Mouse (Mus musculus): ENCODE measurements at regions not wholly inside any gene's neighbourhood (a gene's known extent, or its start where the extent isn't known, plus 50 kb on each side); places are given as distances from the start of the nearest gene placed in this dataset.
A peak's percentile ranks its signal among the peaks of the same experiment; 100 is the strongest.

DNA sequence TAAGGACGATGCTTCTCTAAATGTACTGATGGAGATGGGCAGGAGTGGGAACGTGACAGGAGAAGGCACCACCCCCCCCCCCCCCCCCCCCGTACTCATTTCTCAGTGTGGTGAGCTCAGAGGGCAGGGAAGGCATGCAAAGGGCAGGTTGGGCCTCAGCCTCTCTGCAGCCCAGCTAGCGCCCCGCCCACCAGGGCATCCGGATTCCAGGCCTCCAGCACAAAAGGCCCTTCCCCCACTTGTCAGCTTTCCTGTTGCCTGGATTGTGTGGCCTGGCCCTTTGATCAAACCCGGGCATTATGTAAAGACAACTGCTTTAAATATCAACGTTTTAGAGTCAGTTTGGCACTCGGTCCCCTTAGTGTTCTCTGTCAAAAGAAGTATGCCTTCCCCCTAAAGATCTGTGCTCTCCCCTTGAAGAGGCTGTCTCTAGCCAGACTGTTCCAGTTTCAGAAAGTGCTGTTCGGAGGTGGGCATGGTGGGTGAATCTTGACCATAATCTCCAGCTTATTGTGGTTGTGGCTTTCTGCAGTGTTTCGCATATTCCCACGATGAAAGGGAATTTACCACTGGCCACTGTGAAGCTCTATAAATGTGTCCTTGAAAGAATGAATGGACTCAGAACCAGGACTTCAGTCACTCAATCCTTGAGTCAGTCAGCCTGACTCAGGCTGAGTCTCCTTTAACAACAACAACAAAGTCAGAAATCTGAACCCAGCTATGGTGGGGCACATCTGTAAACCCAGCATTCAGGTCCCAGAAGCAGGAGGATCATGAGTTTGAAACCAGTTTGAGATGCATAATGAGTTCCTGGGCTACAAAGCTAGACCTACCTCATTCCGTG is 192.4 kb upstream of the Klf3 start:
- no peak for DNase-seq

DNA sequence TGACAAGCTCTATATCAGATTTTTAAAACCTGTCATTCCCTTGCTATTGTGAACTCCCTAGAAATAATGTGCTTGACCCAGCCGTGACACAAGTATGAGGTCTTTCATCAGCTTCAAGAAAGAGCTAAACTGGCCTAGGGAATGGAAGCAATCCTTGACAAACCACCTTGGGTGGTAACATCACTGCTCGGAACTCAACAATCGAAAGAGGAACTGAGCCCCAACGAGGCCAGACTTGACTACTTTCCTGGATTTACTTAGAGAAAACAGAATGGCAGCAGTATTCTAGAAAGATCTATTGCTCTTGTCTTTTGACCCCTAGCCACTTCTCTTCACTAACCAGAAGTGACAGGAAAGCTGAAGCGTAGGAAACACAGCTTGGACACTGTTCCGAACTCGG is 191.2 kb upstream of the Klf3 start:
- no peak for DNase-seq

DNA sequence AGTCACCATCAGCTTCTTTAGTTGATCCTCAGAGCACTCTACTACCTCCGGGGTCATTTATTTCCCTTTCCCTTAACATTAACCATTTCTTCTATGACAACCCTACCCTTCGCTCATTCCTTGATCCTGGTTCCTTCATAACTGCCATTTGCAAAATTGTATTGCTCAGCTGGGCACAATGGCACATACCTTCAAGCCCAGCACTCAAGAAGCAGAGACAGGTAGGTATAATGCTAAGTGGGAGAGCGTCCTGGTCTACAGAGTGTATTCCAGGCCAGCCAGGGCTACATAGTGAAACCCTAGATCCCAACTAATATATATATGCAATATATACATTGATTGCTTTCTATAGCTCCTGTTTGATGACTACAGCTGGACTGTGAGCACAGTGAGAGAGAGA is 189.5 kb upstream of the Klf3 start:
- DNase-seq, result no peak

DNA sequence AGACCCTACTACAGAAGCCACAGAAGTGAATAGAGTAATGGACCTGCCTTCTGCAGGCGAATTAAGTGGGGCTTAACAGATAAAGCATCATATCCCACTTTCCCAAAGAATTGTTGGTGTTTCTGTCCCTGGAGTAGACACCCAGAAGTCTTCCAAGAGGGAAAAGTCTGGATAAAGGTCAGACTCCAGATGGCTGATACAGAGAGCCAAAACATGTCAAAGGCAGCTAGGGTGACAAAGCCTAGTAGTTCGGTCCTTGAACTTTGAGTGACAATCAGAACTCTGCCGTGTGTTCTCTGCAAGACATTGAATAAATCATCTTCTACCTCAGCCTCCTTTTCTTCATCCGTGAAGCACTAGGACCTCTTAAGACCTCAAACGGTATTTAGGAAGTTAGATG is 185.1 kb upstream of the Klf3 start:
- DNase-seq, result no peak

DNA sequence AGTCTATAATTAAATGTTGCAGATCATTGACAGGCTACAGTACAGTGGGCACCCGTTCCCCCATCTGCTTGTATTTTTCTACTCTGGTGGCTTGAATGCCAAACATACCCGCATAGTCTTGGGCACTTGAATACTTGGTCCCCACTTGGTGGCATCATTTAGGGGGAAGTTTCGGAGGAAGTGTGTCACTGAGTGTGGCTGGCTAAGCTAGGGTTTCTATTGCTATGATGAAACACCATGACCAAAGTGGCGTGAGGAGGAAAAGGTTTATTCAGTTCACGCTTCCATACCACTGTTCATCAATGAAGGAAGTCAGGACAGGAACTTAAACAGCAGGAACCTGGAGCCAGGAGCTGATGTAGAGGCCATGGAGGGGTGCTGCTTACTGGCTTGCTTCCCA is 183.4 kb upstream of the Klf3 start:
- DNase-seq, result no peak

DNA sequence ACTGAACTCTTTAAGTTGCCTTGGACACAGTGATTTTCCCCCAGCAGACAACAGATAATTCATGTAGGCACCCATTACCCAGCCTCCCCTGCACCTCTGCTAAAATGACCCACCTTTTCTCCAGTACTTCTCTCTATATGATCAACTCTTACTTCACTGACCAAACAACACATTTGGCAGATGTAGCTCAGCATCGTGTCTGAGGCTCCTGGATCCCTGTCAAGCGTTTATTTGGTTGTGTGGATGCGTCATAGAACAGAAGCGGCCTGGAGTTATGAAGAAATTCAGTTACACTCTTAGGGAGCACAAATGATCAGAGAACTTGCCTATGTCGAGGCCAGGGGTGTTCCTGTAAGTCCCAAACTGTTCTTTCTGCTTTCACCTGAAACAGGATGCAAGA is 182.5 kb upstream of the Klf3 start:
- DNase-seq, result no peak

DNA sequence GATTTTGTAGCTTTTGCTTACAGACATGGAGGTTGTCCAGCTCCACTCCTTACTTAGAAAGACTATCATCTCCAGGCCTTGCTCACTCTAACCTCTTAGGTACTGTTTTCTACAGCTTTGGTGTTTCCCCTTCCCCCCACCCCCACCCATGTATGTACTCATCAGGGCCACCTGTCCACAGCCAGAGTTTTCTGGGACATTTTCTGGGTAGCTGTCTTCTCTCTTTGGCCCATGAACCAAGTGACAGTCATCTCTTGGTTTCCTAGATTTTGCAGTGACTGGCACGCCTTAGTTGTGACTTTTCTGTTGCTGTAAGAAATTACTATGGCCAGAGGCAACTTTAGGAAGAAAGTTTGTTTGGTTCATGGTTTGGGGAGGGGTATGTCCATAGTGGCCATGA is 181.8 kb upstream of the Klf3 start:
- DNase-seq, result no peak

DNA sequence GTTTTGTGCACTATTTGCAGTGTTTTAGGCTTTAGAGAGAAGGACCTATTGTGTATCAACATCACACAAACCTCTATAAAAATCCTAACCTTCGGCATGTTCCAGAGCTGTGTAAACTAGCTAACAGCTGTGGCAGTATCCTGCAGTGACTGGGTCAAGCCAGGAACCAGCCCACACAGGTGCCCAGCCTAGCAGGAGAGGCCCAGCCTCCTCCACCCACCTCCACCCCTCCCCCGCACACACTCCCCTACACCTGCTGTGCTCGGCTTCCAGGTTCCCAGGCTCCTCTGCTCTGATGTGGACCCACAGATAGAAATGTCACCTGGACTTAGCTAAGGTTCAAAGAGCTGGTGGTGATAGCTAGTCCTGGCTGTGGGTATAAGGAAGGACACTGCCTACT is 179.5 kb upstream of the Klf3 start:
- DNase-seq, result no peak

DNA sequence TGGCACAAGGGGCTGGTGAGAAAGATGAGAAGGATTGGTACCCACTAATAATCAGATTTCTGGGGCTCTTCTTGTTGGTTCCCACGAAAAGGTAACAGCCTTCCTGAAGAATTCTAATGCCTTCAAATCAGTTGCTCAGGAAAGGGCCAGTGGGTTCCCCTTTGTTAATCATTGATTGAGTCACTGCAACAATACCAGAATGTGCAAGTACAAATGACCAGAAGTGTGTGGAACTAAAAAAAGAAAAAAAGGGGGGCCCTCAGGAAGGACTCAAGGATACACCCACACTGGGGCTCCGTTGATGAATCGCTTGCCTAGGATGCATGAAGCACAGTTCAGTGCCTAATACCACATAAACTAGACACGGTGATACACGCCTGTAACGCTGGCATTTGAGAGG is 179.0 kb upstream of the Klf3 start:
- DNase-seq, result no peak

DNA sequence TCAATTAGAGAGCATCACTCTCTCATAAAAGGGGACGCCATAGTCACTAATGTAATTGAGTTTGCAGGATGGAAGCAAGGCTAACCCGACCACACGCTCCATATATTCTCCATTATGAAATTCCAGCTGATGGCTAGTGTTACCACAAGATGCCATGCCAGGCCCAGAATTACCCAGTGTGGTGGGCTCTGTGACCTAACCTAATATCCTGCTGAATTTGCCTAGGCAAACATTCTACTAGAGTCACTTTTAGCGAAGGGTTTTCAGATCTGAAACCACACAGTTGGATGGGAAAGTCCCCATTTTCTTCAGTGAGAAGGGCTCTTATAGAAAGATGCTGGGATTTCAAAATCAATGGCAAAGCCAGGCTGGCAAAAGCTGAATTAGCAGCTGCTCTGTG is 177.8 kb upstream of the Klf3 start:
- no peak for DNase-seq

DNA sequence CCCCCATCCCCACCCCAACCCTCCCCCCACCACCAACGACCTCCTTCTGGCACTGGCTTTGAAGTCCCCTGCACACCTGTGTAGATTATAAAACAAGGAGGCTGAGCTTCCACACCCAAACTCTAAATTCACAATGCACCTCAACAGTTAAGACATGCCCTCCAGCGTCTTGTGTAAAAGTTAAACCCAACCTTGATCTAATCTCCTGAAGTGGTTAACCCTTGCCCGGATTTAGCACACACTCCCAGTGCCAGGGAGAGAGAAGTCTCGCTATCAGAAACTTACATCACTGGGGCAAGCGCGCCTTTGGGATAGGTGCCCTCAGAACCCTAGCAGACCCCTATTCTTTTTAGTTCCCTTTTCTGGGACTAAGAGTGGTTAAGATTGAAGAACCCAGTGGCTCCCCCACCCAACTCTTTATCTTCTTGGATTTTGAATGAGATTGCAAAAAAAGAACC is 177.3 kb upstream of the Klf3 start:
- no peak for DNase-seq

DNA sequence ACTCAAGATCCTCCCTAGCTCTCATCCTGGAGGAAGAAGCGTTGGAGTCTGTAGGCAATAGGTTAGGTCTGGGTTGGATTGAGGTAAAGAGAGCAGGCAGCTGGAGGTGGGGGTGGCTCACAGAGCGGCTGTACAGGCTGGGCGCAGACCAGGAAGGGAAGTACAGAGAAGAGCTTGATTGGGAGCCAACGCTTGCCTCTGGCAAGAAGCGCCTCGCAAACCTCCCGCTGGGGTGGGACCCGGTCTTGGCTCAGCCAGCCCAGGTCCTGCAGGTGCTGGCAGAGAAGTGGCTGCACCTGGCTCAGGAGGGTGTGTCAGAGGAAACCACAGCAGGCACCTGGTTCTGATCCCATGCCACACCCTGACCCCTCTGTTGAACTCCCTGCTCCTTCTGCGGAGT is 176.8 kb upstream of the Klf3 start:
- no peak for DNase-seq

DNA sequence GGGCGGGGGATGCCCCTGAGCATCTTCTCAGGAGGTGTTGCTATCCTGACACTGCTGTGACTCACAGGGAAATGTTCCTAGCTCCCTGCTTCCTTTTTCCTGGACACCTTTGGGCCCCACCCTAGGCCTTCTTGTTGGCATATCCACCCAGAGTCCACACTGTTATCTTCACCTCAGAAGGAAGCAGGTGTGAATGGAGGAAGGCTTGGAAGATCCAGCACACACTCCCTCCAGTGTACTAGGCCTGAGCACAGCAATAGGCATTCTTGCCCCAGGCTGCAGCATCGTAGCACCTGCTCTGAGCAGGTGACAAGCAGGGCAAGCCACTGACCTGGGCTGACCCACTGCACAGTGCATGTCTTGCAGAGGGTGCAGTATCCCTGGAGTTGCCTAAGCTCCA is 172.6 kb upstream of the Klf3 start:
- DNase-seq, result no peak

DNA sequence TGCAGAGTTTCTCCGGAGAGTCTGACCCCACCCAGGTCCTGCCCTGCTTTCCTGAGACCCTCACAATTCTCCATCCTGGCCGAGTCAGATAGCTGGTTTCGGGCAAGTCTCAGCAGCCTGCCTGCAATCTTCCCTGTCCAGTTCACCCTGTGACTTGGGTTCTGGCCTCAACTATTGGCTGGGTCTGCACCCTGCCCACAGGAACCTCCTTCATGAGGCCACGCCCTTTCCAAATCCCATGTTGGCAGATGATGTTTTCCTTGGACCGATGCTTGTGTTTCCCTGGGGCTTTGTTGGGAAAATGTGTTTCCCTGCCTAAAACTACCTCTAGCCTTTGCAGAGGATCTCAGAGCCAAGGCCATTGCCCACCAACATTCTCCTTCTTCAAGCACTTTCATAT is 171.0 kb upstream of the Klf3 start:
- DNase-seq, result no peak

DNA sequence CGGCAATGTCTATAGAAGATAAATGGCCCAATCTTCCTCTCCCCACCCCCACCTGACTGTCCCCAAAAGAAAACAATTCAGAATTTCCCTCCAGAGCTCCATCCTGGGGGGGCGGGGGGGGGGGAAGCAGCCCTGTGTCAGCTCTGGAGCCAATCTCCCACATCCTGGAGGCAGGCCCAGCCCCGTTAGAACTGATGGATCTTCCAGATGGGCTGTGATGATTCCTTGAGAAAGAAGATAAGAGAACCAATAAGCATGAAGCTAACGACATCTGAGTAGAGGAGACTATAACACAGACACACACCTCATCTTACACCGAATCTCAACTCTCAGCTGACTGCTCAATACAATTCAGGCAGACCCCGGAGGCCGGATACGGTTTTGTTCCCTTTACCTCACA is 169.2 kb upstream of the Klf3 start:
- no peak for DNase-seq

DNA sequence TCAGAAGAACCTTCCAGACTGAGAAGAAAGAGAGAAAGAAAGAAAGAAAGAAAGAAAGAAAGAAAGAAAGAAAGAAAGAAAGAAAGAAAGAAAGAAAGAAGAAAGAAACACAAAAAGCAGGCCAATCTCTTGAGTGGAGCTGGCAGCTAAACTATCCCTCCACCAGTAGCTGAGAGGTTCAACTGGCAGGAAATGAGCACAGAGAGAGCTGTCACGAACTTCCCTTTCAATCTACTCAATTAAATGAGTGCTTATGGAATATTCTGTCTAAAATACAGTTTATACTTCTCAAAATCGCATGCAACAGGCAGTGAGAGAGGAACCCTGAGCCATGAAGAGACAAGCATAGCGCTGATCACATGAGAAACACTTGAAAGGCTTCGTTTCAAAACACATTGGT is 168.5 kb upstream of the Klf3 start:
- DNase-seq, result no peak

DNA sequence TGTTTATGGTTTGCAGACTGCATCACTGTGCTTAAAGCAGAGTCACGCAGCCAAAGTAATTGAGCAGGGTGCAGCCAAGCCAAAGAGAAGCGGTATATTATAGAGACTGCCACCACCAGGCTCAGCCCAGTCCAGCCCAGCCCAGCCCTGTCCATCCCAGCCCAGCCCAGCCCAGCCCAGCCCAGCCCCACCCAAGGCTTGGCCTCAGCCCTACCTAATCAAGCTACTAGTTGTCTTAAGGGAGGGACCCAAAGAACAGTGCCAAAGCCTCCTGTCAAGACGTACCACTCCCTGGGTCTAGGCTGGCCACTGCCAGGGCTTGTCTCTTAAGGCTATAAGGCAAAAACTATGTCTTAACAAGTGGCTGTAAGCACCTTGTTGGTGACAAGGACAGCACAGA is 166.9 kb upstream of the Klf3 start:
- DNase-seq, result no peak

DNA sequence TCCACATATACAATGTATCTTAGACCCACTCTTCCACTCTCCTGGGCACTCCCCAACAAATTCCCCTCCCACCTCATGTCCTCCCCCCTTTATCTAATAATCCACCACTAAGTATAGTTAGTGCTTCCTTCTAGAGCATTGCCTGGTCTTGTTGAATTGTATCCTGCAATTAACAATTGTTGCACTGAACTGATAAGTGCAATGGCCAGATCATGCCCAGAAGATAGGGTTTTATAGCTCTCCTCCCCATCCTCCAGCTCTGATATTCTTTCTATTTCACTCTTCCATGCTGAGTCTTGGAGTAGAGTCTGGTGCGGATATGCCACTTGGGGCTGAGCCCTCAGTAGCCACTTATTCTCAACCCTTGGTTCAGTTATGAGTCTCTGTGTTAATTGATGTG is 159.6 kb upstream of the Klf3 start:
- no peak for DNase-seq

DNA sequence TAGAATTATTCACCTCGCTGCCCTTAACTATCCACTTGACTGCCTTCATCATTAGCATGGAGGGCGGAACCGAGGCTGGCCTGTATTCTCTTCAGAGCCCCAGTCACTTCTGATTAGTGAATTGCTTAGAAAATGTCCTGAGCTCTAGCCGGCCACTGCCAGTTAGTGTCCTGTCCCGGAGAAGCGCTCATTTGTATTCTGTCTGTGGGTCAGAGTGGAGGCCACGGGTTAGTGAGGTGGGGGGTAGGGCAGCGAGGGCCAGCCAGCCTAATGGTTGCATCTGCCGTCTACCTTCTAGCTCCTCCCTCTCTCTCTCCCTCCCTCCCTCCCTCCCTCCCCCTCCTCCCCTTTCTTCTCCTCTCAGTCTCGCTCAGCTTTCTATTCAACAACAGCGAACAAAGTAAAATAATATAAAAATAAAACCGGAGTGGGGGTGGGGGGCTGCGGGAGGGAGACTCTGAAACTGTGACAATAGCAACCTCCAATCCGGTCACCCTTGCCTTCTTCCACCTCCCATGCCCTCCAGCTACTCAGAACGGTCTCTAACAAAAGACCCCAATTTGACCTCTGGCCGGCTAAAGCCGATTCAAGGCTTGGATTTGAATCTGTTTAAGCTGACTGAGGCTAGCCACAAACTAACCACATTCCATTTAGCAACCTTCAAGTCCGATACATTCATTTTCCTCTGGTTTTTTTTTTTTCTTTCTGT is 155.6 kb upstream of the Klf3 start:
- DNase-seq, result peak; percentile 11 to 21

DNA sequence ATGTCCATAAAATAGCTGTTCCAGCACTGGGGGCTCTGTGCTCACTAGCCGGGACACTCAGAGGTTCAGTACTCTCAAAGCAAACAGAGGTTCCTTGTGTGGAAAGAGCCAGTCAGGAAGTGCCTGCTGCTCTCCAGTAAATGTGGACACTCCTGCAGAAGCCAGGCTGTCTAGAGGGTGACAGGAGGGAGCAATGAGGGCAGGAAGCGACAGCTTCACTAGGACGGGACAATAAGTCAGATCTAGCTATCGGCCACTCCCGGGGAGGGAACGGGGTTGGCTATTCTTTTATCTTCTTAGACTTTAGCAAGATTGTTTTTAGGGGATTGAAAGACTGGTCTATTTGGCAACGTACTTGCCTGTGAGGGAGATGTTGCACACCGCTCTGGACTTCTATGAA is 154.7 kb upstream of the Klf3 start:
- DNase-seq, result no peak

DNA sequence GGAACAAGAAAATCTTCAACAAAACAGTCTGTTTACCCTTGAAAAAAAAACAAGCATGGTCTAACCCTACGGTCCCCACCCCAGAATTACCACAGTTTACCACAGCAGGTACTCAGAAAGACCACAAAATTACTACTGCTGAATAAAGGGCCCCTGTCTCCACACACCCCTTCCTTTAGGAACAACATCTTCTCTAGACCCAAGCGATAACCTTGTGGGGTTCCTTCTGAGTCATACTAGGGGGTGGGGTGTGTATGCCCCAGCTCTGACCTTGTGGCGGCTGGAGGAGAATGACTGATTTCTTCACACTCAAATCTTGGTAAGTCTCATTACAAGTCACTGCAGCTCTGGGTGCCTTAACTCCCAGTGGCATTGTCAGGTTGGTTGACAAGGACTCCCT is 151.8 kb upstream of the Klf3 start:
- no peak for DNase-seq

DNA sequence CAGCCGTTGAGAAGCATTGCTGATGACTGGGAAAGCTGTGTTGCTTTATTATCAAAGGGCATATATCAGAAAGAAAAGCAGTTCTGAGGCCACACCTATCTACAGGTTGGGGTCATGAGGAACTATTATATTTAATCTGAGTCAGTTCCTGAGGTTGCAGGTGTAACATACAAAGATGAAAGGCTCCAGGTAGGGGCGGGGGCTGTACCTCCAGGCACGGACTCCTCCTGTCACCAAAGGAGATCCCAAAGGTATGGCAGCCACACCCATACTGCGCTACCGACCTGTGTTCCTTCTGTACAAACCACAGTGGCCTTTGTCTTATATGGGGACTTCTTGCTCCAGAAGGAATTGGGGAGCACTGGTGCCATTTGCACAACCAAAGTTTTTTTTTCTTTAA is 149.4 kb upstream of the Klf3 start:
- DNase-seq, result no peak

DNA sequence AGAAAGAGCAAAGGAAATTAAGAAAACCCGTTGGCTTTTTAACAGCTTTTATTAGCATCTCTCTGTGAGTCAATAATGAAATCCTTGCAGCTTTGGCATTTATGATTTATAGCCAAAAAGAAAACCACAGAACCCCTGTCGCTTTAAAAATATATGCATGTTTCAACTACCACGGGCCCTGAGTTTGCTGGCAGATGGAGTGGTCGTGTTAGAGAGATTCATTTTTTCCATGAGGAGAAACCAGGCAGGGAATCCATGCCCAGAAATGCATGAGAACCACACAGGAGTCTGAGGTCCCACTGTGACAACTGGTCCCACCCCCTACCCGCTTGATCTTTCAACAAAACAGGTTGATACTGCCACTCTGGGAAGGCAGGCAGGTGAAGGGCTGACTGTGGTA is 147.9 kb upstream of the Klf3 start:
- DNase-seq, result no peak

DNA sequence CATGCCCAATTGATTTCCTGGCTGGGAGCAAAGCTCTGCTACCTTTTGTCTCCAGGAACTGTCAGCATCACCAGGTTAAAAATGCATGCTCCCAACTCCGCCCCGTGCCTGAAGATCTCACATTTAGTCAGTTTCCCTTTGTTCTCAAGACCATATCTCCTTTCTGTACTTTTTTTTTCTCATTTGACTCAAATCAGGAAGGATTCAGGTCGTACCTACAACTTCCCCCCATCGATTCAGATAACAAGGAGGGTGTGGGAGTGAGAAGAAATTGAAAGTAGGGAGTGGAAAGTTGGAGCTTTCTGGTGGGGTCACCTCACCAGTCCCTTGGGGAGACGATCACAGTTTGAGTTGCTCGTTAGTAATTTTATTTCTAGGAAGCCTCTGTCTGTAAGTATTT is 141.2 kb upstream of the Klf3 start:
- DNase-seq, result no peak

DNA sequence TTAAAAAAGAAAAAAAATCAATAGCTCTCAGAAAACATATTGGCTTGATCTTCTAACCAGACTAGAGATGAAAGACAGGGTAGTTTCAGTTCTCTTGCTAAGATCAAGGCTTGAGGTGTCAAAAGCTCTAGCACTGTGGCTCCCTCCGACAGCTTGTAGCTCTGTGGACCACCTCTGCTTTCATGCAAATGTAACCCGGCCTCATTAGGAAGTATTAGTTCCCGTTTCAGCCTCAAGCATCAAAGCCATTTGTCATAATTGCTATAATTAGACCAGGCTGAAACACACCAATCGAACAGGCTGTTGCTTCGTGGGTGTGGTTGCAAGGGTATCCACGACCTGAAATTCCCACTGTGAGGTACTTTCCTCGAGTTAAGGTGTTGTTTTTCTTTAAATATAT is 140.7 kb upstream of the Klf3 start:
- no peak for DNase-seq
